In genomic region chr2:121957216-121957792, GRCm38 (mm10) we compare ENCODE assay signal across 8 mouse cellular contexts. TPM values are rescaled to one million over a fixed set of nuclear protein-coding genes. Genes with fewer than 3 reads are reported as not detected.
A peak's percentile ranks its signal among the peaks of the same experiment; 100 is the strongest.
DNase-seq lines count a peak whose midpoint lies in the region; ATAC-seq lines count a peak whose summit lies in the region.

No protein-coding gene starts in this region.

- WGBS in lung, embryonic 15.5 days, result 3% methylated on average over 8 of the region's 8 CpGs
- 6% methylated on average over 8 of the region's 8 CpGs for WGBS in intestine, embryonic 15.5 days
- 15% methylated on average over 8 of the region's 8 CpGs for WGBS in neural tube, embryonic 15.5 days

- no peaks in the 10 kb centered on the region for H3K27me3 ChIP-seq in lung, embryonic 15.5 days
- no peaks in the 10 kb centered on the region for H3K27me3 ChIP-seq in intestine, embryonic 15.5 days (replicated peaks)
- no peaks in the 10 kb centered on the region for H3K27me3 ChIP-seq in neural tube, embryonic 15.5 days (replicated peaks)

- peak overlapping the region; percentile 97; the same call in 1 of the 2 replicates for H3K27ac ChIP-seq in lung, embryonic 15.5 days
- peak overlapping the region; percentile 96 for H3K27ac ChIP-seq in intestine, embryonic 15.5 days
- peak overlapping the region; percentile 91 for H3K27ac ChIP-seq in neural tube, embryonic 15.5 days (replicated peaks)

- no peak for ATAC-seq in lung, embryonic 15.5 days (ENCODE audit: borderline replicate concordance, extremely low read depth, low FRiP score, low TSS enrichment)
- no peak for ATAC-seq in intestine, embryonic 15.5 days
- ATAC-seq in neural tube, embryonic 15.5 days (ENCODE audit: low FRiP score), result no peak

- peaks cover 14% of the 10 kb centered on the region; the same call in 1 of the 2 replicates for H3K36me3 ChIP-seq in lung, embryonic 15.5 days
- no peaks in the 10 kb centered on the region for H3K36me3 ChIP-seq in intestine, embryonic 15.5 days
- H3K36me3 ChIP-seq in neural tube, embryonic 15.5 days, result peaks cover 5% of the 10 kb centered on the region; the same call in 1 of the 2 replicates

- peak overlapping the region; percentile 68 for H3K4me2 ChIP-seq in lung, embryonic 15.5 days
- H3K4me2 ChIP-seq in intestine, embryonic 15.5 days (replicated peaks), result peak overlapping the region; percentile 73
- H3K4me2 ChIP-seq in neural tube, embryonic 15.5 days, result peak overlapping the region; percentile 76

- peak overlapping the region; percentile 64 for H3K9ac ChIP-seq in lung, embryonic 15.5 days
- peak overlapping the region; percentile 97 for H3K9ac ChIP-seq in intestine, embryonic 15.5 days
- peak overlapping the region; percentile 93 for H3K9ac ChIP-seq in neural tube, embryonic 15.5 days (replicated peaks)

- peak overlapping the region; percentile 68 for H3K4me3 ChIP-seq in lung, embryonic 15.5 days
- peak overlapping the region; percentile 86 for H3K4me3 ChIP-seq in intestine, embryonic 15.5 days (replicated peaks)
- peak overlapping the region; percentile 97 for H3K4me3 ChIP-seq in neural tube, embryonic 15.5 days (replicated peaks)

- H3K4me1 ChIP-seq in lung, embryonic 15.5 days, result peaks cover 16% of the 10 kb centered on the region
- H3K4me1 ChIP-seq in intestine, embryonic 15.5 days (replicated peaks), result peaks cover 5% of the 10 kb centered on the region; the same call in 1 of the 2 replicates
- H3K4me1 ChIP-seq in neural tube, embryonic 15.5 days, result peaks cover 21% of the 10 kb centered on the region

- no peaks in the 10 kb centered on the region for H3K9me3 ChIP-seq in lung, embryonic 15.5 days
- H3K9me3 ChIP-seq in intestine, embryonic 15.5 days, result no peaks in the 10 kb centered on the region
- H3K9me3 ChIP-seq in neural tube, embryonic 15.5 days (replicated peaks), result no peaks in the 10 kb centered on the region

- no peak for DNase-seq in lung, postnatal 4 days
- peak; percentile 15 for DNase-seq in c-Kit-positive CD71-positive TER-119-positive erythroid progenitor cells, embryonic 14.5 days (ENCODE audit: low spot score)
- DNase-seq in layer of hippocampus, postnatal 36 days, result no peak
- DNase-seq in spleen, postnatal 10 days (ENCODE audit: low spot score in 2 of 2), result no peak
- no peak for DNase-seq in cerebellum, postnatal 25 days

RNA-seq across cellular contexts. Expression of gene Mageb3, which starts 1.4 kb away (rescaled TPM):
- polyA plus RNA-seq in lung, embryonic 15.5 days (2015; fragmentation: Nextera tagmentation; extraction: Ambion mirVana), result 0.09 and 0.24 TPM in 2 replicates
- polyA plus RNA-seq in intestine, embryonic 15.5 days (2015; fragmentation: Nextera tagmentation; extraction: Ambion mirVana), result 0.11 TPM in 2 replicates
- polyA plus RNA-seq in neural tube, embryonic 15.5 days (2015; fragmentation: Nextera tagmentation; extraction: Ambion mirVana), result 0.49 and 0.60 TPM in 2 replicates
- total RNA-seq in layer of hippocampus, postnatal 36 days (2021), result under 1 TPM; 0.22 to 0.30 TPM

RNA-seq across cellular contexts. Expression of gene Ctdspl2, which starts 1.5 kb away (rescaled TPM):
- 51.6 and 53.1 TPM in 2 replicates for polyA plus RNA-seq in lung, embryonic 15.5 days (2015; fragmentation: Nextera tagmentation; extraction: Ambion mirVana)
- 36.3 and 46.8 TPM in 2 replicates for polyA plus RNA-seq in intestine, embryonic 15.5 days (2015; fragmentation: Nextera tagmentation; extraction: Ambion mirVana)
- polyA plus RNA-seq in neural tube, embryonic 15.5 days (2015; fragmentation: Nextera tagmentation; extraction: Ambion mirVana), result 30.8 and 37.6 TPM in 2 replicates
- 10 to 100 TPM; 38.9 to 39.4 TPM for total RNA-seq in layer of hippocampus, postnatal 36 days (2021)
